Mouse (Mus musculus): ENCODE measurements at regions not wholly inside any gene's neighbourhood (a gene's known extent, or its start where the extent isn't known, plus 50 kb on each side); places are given as distances from the start of the nearest gene placed in this dataset.

DNA sequence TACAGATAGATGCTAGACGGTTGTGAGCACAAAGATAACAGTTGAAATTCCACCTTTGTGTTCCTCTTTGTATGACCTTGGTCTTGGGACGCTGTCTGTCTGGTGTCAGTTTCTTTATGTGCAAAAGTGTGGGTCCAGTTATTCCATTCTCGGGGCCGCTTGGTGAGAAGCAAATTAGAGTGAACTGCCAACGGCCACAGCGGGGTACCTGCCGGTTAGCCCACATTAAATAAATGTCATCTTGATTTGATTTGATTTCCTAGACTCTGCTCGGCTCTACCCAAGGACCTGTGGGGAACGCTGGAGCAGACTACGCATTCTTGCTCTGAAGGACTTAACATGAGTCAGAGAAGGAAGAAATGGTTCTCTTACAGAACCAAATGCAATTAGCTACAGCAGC is 155.0 kb upstream of the Igsf21 start:
- DNase-seq, result no peak

DNA sequence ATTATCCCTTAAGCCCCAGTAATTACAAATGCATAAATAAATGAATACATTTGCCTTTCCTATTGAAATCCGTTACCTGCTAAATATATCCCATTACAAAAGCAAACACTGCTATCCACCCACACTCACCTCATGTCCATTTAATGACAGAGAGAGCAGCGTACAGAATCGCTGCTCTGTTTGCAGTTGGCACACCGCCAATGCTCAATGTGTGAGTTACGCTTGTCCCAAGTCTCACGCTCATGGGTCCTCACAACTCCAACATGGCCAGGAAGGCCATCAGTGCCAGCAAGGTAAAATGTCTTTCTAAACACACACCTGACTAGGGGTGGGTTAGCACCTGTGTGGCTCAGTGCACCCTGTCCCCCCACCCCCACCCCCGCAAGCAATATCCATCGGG is 150.0 kb upstream of the Igsf21 start:
- DNase-seq, result no peak

DNA sequence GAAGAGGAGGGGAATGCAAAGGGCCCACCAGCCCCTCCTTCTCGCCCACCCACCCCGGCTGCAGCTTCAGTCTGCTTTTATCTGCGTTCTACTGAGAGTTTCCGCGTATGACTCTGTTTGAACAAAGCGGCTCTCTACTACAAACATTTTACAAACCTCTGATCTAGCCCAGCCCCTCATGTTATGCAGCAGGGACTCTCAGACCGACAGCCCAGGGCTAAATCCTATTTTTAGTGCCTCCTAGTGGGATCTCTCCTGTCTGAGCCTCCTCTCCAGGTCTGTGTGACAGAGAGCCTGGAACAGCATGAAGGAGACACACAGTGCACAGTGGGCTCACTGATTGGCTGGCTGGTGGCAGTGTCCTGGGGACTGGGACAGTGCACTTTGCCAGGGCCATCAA is 145.7 kb upstream of the Igsf21 start:
- DNase-seq, result no peak

DNA sequence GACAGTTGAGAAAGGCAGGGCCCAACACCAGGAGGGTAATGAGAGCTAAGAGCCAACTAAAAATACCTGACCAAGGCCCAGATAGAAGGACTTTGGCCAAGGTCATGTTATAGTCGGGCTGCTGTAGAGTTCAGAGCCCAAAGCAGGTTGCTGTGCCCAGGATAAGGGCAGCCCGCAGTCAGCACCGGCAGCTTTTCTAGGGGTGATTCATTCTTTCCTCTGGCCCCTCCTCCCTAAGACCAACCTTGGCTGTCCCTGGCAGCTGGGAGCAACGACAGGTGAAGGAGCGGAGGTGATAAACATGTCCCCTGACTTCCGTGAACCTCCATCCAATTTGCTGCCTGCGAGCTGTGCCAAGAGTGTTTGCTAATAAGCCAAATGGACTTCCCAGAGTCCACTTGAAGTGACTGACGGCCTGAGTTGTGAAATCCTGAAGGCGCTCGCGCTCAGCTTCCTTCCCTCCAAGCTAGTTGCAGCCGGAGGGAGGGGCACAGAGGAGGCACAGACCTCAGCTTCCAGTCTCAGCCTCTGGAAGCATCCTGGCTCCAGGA is 144.2 kb upstream of the Igsf21 start:
- no peak for DNase-seq

DNA sequence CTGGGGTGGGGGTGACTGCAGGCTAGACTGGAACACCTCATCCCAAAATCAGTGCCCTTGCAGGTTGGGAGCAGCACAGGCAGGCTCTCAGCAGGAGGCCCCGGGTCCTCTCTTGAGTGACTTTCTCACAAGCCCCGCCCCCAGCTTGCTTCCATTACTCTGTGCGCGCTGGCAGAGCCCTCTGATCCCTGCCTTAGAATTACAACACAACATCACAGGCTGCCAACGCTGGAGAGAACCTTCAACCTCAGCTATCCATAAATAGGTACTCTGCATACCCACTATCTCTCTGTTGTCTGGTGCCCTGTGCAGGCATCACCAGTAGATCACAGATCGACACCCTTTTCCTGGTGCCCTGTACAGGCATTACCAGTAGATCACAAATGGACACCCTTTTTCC is 139.1 kb upstream of the Igsf21 start:
- DNase-seq, result no peak

DNA sequence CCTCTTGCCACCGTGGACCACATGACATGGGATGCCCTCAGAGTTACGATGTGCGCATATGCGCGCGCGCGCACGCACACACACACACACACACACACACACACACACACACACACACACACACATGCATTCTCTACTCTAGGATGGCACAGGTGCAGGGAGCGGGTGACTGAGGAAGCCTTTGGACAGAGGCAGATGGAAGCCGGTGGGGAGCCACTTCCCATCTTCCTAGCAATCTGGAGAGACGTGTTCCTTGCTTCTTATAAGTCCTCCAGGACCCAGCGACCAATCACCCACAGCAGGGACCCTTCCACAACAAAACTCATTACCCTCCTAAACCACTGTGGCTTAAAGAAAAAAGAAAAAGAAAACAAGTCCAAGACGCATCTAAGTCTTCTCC is 138.6 kb upstream of the Igsf21 start:
- no peak for DNase-seq

DNA sequence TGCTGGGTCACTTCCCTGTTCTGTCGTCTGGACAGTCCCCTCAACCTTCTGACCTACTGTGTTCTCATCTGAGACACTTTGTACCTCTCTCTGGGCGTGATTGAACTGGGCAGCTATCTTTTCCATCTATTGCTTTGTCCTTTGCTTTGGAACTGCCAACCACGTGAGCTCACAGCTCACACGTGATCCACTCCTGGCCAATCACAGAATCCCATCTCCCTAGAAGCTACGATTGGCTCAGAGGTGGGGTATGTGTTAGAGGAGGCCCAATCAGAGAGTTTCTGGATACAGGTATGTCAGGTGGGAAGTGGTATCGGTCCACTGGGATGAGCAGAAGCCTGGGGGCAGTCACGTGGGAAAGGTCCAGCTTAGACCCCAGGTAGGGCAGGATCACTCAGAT is 137.0 kb upstream of the Igsf21 start:
- DNase-seq, result no peak

DNA sequence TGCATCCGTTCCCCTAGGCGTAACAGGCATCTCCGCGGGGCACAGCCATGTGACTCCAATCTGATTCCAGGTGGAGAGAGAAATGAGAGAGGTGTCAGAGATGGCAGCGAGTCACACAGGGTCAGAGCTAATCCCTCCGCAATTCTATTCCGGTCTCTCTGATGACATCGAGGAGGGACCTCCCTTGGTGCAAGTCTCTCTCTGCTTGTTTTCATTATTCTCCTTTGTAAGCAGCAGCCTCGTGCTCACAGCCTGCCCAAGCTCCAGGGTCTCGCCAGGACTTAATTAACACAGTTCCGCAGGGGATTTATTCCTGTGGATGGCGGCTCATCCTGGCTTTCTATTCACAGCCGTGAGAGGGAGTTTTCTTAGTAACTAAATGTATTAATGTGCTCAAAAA is 134.1 kb upstream of the Igsf21 start:
- DNase-seq, result no peak

DNA sequence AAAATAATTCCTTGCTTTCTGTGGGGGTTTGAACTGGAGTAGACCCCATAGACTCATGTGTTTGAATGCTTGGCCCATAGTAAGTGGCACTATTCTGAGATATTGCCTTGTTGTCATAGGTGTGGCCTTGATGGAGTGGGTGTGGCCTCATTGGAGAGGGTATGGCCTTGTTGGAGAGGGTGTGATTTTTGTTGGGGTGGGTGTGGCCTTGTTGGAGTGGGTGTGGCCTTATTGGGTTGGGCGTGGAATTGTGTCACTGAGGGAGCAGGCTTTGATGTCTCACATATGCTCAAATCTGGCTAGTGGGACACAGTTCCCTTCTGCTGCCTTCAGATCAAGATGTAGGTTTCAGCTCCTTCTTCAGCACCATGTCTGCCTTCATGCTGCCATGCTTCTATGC is 131.4 kb upstream of the Igsf21 start:
- DNase-seq, result no peak

DNA sequence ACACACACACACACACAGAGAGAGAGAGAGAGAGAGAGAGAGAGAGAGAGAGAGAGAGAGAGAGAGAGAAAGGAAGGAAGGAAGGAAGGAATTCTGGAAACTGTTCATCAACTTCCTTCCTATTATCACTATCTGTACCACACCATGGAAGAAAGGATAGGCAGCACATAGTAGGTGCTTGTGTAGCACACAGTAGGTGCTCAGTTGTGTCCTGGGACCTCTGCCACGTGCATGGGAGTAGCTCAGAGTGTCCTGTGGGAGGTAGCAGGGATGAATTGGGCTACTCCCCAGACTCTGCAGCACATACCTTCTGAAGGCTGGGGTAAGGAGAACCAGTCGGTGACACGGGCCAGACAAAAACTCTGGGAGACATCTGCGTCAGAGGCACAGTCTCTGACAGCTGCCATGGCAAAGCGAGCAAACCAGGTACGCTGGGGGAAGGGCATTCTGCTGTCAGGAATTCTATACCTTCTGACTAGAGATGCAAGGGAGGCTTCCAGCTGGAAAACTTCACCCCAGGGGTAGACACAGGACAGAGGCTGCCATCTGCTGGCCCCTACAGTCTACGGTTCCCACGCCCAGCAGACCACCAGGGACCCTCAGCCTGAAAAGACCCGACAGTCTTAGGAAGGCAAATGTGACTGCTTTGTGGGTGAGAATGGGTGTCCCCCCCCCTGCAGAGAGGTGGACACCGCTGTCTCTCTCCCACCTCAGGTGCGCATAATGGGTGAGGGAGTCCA is 126.2 kb upstream of the Igsf21 start:
- DNase-seq, result no peak

DNA sequence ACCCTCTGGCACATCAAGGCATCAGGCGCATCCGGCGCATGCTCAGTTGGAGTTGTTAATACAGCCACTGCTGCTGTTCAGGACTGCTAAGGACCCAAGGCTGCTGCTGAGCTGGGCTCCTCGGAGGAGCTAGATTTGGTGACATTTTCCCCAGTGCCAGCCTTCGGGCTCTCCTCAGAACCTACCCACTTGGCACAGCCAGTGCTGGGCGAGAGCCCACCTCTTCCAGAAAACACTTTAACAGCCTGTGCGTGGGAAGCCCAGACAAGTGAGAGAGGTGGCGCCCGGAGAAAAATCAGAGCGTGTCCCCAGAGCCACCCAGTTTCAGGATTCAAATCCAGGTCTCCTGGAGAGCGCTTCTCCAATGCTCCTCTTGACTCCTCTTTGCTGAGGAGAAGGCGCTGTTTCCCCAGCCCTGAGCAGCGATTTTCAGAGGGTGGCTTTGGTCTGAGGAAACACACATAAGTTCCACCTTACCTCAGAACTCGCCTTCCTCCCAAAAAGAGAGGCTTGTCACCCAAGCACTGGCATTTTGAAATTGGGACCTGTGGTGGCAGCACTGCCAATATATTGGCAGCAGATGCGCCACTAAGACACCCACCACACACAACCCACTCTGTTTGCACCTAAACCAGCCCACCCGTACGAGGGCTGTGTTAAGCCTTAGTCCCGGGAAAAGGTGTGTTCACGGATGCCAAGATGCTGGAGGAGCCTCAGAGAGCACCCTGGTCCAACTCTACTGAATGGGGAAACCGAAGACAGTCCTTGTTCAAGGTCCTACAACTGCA is 125.0 kb upstream of the Igsf21 start:
- no peak for DNase-seq

DNA sequence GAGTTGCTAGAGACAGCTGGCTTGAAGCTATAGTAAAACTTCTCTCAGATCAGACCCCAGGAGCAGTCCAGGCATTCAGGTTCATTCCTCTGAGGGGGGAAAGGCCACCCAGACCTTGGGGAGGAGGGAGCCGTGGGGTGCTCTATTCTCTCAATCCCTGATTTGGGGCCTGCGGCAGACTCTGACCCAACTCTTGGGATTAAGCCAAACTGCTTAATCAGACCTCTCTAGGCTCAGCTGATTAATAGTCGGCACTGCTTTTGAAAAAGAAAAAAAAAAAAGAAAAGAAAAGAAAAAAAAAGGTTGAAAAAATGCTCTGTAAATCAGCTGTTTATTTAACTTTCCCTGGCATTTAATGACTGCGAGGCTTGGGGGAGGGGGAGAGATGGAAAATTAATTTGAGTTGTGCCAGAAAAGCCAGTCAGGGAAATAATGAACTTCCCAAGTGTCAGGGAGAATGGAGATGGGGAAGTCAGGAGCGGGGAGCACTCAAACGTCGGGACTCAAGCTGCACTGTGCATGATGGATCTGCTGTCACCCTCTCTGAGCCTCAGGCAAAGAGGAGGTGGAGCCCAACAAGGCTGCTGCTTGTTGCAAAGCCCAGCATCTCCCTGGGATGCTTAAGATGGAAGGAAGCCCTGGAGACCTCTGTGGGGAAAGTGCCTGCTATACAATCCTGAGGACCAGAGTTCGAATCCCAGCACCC is 120.5 kb upstream of the Igsf21 start:
- no peak for DNase-seq

DNA sequence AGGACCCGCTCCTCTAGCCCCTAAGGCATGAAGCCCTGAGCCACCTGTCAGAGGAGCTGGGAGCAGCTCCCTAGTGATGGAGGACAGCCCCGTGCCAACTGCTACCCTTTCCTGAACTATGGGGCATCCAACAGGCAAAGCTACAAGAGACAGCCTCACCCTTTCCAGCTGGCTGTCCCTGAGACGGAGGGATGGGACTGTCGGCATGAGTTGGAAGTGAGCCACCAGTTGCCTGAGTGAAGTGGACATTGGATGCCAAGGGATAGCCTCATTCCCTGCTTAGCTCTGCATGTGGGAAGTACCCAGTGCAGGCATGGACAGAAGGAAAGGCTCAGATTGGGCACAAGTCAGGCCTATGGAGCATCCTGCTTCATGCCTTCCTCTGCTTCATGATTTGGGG is 112.3 kb upstream of the Igsf21 start:
- no peak for DNase-seq

DNA sequence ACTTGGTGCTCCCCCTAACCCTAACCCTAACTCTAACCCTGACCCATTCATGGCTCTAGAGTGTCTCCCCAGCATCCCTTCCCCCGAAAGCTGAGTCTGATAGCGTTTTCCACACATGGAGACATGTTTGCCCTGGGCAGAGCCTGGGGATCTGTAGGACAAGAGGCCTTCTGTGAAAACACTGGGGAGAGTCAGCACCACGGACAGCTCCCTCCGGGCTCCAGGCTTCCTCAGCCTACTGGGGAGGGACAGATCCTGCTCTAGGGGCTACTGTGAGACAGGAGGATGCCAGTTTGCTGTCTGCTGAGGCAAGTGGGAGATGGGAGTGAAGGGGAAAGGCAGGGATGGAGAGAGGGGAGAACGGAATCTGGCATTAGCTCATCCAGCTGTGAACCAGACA is 111.5 kb upstream of the Igsf21 start:
- DNase-seq, result peak; percentile 17 to 26

DNA sequence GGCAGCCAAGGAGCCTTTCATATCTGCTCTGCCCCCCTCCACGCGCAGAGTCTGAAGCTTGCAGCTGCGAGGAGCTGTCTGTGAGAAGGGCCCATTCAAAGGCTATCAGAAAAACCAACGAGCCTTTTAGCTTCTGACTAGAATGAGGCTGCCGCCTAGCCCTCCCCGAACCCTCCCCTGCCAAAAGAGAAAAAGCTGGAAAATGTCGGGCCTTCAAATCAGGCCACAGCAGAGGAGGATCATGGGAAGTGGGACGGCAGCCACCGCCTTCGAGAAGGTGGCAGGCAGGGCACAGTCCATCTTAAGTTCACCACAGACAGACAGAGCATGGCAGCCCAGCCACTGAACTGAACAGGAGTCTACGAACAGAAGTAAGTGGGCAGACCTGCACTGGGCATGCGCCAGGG is 108.6 kb upstream of the Igsf21 start:
- DNase-seq, result no peak

DNA sequence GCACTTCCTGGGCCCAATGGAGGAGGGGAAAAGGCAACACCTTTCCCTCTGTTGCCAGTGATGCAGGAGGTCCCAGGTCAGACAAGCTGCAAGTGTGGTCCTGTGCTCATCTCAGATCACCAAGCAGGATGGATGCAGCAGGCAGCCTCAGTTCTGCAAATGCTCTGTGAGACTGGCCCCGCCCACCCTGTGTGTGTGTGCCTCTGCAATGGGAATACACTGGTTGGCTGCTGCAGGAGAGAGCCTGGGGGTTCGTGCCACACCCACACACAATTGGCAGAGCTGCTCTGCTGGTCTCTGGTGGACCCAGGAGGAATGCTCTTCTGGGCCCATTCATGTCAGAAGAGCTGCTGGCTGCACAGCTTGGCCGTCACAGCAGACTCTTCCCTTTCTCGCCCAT is 102.2 kb upstream of the Igsf21 start:
- no peak for DNase-seq

DNA sequence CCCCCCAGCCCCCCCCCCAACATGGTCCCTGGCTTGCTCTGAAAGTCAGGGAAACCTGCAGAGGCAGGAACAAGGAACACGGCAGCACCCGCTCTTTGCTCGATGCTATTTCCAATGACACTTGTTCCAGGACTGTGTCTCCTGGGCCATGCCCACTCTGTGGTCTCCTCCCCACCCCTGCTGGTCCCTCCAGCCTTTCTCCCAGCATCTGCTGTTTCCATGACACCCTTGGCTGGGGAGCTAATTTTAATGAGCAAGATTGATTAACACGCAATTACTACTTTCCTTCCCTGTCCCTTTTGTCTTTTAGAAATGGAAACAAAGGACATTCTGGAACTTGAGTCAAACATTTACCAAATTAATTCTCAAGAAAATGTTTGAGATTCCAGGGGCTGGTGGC is 83.6 kb upstream of the Igsf21 start:
- no peak for DNase-seq

DNA sequence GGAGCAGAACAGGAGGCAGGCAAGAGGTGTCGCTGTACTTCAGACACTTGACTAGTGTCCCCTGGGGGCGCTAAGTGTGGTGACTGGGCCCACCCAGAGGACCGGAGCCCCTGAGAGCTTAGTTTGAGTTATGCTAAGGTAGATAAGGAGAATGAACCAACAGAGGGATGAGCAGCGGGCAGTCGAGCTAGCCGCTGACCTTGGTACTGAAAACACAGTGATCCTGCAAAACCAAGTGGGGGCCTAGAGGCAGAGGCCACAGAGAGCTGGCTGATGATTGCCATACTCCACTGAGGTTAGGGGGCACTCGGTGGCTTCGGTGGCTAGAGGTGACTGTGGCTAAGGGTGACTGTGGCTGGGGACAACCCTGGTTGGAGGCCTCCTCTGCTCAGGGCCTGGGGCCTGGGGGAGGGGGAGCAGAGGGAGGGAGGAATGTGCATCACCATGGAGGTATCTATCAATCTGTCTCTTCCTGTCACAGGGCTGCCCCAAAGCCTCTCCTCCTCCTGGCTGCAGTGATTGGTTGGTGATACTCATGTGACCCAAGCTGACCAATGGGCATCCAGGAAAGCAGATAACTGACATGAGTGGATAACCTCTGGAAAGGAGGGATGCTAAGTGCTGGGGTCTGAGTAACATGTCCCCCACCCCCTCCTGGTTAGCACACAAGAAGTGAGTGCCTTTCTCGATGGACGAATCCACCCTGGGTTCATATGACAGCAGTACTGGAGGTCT is 80.3 kb upstream of the Igsf21 start:
- no peak for DNase-seq

DNA sequence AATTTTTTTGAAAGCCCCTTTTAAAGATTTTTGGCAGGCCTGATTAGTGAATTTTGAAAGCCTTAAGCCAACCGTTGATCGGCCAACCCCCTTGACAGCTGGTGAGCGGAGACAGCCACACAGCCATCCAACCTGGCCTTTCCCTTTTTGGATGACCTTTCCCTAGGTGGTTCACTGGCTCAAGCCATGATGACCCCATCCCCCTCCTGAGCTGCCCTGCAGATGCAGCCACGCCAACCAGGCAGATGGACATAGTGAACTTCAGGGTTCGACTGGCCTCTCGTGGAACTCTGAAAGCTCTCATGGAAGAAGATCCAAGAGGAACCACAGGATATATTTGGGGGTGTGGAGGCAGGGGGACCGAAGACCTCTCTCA is 79.1 kb upstream of the Igsf21 start:
- DNase-seq, result no peak

DNA sequence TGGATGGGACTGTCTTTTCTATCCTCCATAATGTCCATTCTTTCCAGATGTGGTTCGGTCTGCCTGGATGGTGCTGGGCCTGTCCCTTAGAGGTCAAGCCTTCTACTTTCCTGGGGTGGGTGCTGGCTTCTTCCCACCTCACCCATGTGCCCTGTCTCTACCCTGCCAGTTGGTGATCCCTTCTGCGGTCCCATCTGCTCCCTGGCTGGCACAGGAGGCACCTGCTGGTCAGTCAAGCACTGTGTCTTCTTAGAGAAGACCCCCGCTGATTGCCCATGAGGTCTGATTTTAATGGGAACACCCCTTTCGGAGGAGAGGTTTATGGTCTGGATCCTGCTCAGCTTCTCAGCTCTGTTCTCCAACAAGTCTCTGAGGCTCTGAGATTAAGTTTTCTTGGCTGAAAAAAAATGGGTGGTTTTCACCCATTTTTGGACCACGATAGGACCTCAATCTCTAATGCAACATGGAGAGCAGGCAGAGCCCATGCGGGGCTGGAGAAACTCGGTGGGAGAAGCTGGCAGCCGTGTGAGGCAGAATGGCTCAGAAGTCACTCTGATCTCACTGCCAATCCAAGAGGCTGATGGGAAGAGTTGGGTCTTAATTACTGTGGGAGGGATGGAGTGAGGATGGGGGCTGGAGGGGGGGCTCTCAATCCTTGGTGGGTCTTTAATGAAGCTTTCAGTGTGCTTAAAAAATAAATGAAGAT is 78.5 kb upstream of the Igsf21 start:
- no peak for DNase-seq

DNA sequence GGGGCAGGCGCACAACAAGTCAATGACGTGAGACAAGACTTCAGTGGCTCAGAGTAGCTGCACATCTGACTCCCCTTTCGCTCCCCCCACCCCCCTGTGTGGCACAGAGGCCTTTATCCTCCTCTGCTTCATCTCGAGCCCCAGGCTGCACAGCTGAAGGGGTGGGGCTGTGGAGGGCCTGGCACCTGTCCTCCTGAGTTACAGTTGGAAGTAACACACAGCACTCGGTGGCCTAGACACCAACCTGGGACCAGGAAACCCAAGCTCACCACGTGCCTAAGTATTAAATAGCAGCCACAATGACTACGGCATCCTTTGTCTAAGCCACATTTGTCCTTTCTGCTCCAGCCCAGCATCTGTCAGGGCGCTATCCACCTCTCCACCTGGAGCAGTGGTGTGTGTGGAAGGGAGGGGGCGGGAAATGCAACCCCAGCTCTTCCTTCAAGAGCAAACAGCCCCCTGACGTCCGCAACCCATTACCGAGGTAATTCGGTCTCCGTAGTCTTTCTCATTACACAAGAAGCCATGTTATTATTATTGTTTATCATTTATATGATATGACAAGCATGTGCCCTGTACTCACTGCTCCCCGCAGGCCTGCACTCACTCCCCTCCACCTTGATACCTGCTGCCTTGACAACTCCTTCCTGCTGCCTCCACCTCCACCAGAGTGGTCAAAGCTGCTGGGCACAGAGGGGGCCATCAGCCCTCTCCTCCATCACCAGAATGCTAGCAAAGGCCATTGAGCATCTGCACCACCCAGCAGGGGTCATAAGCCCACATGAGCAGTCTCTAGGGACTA is 73.7 kb upstream of the Igsf21 start:
- no peak for DNase-seq

DNA sequence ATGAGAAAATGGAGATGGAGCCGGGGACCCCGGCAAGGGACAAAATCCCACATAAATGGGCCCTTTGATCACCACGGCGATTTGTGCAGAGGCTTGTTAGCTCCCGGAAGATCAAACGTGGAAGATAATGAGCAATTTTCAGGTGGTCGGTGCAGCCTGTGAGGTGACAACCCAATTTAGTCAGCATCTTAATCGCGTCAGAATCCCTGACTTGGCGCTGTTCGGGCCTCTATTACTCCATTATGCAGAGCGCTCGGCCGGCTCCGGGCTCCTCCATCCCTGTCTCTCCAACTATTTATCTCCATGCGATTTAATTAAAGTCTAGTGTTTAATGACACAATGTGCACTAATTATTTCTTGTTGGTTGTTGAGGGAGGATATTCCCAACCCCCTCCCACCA is 66.1 kb upstream of the Igsf21 start:
- DNase-seq, result no peak

Measured in B cell, adult 2 months (primary cell).